Mouse (Mus musculus): ENCODE results near the gene Gabra5.

Gene Gabra5

GRCm38 (mm10) chr7:57509681-57510141, at the start of gene Gabra5:
Gene Gabra5, minus strand, starts transcription at chr7:57510059.
- peak in 1 of 2 experiments; percentile 71 for DNase-seq (ENCODE audit: low spot score in 2 of 2)

- no peak for DNase-seq (ENCODE audit: low spot score in 2 of 2)
These were observed 28.7 kb upstream of the Gabra5 start for GRCm38 (mm10) chr7:57538565-57538964.

GRCm38 (mm10) chr7:57532676-57533075, 22.8 kb upstream of the Gabra5 start:
- no peak for DNase-seq (ENCODE audit: low spot score in 2 of 2)

GRCm38 (mm10) chr7:57529954-57530353, 20.1 kb upstream of the Gabra5 start:
- DNase-seq (ENCODE audit: low spot score in 2 of 2): no peak

GRCm38 (mm10) chr7:57529451-57529850, 19.6 kb upstream of the Gabra5 start:
- no peak for DNase-seq (ENCODE audit: low spot score in 2 of 2)

- peak in 1 of 2 experiments; percentile 60 for DNase-seq (ENCODE audit: low spot score in 2 of 2)
These were observed 3.1 kb upstream of the Gabra5 start for GRCm38 (mm10) chr7:57512955-57513354.

GRCm38 (mm10) chr7:57508860-57509632, 813 bp downstream of the Gabra5 start:
- no peak for DNase-seq (ENCODE audit: low spot score in 2 of 2)

GRCm38 (mm10) chr7:57502809-57503208, 7.0 kb downstream of the Gabra5 start:
- DNase-seq (ENCODE audit: low spot score in 2 of 2): no peak

GRCm38 (mm10) chr7:57491795-57492194, 18.1 kb downstream of the Gabra5 start:
- peak in 1 of 2 experiments; percentile 49 for DNase-seq (ENCODE audit: low spot score in 2 of 2)

GRCm38 (mm10) chr7:57486907-57487306, 23.0 kb downstream of the Gabra5 start:
- no peak for DNase-seq (ENCODE audit: low spot score in 2 of 2)

- no peak for DNase-seq (ENCODE audit: low spot score in 2 of 2)
These were observed 27.0 kb downstream of the Gabra5 start for GRCm38 (mm10) chr7:57482896-57483295.

GRCm38 (mm10) chr7:57473811-57474525, 35.9 kb downstream of the Gabra5 start:
- peak; percentile 22 to 80 for DNase-seq (ENCODE audit: low spot score in 2 of 2)

- no peak for DNase-seq (ENCODE audit: low spot score in 2 of 2)
These were observed 38.5 kb downstream of the Gabra5 start for GRCm38 (mm10) chr7:57471316-57471715.

GRCm38 (mm10) chr7:57460354-57460753, 49.5 kb downstream of the Gabra5 start:
- no peak for DNase-seq (ENCODE audit: low spot score in 2 of 2)

GRCm38 (mm10) chr7:57448239-57448638, 61.6 kb downstream of the Gabra5 start:
- no peak for DNase-seq (ENCODE audit: low spot score in 2 of 2)

GRCm38 (mm10) chr7:57422675-57423074, 87.2 kb downstream of the Gabra5 start:
- no peak for DNase-seq (ENCODE audit: low spot score in 2 of 2)

GRCm38 (mm10) chr7:57421044-57421443, 88.8 kb downstream of the Gabra5 start:
- DNase-seq (ENCODE audit: low spot score in 2 of 2): no peak

- DNase-seq (ENCODE audit: low spot score in 2 of 2): no peak
These were observed 90.5 kb downstream of the Gabra5 start, which contains the start of gene Gabrb3 for GRCm38 (mm10) chr7:57419392-57419791. Gene Gabrb3, plus strand, starts transcription at chr7:57419692.

- no peak for DNase-seq (ENCODE audit: low spot score in 2 of 2)
These were observed 97.0 kb downstream of the Gabra5 start for GRCm38 (mm10) chr7:57412896-57413295.

- DNase-seq (ENCODE audit: low spot score in 2 of 2): no peak
These were observed 98.7 kb downstream of the Gabra5 start for GRCm38 (mm10) chr7:57411163-57411562.

GRCm38 (mm10) chr7:57393551-57393950, 116.3 kb downstream of the Gabra5 start:
- no peak for DNase-seq (ENCODE audit: low spot score in 2 of 2)

- peak in 1 of 2 experiments; percentile 41 for DNase-seq (ENCODE audit: low spot score in 2 of 2)
These were observed 119.8 kb downstream of the Gabra5 start for GRCm38 (mm10) chr7:57390046-57390445.

- no peak for DNase-seq (ENCODE audit: low spot score in 2 of 2)
These were observed 122.6 kb downstream of the Gabra5 start for GRCm38 (mm10) chr7:57387341-57387654.
